Mouse (Mus musculus): ENCODE measurements at regions not wholly inside any gene's neighbourhood (a gene's known extent, or its start where the extent isn't known, plus 50 kb on each side); places are given as distances from the start of the nearest gene placed in this dataset.

GRCm38 (mm10) chr2:12614345-12614744 is 195.1 kb upstream of the Mindy3 start:
- 84% methylated on average over 2 of the region's 2 CpGs for WGBS
- no peak overlapping the region for H3K4me3 ChIP-seq (ENCODE audit: insufficient read depth, low read depth, low read length)
- TF ChIP-seq CTCF (conservative IDR thresholded peaks at IDR 0.05; ENCODE audit: insufficient read depth, insufficient read length, low read depth, low read length) (no peak), POLR2A (IDR thresholded peaks at IDR 0.05; ENCODE audit: low read depth, low read length) (no peak)
- DNase-seq = no peak
- H3K4me1 ChIP-seq (ENCODE audit: control insufficient read depth, insufficient read depth, low read length) = no peaks in the 10 kb centered on the region
- no peaks in the 10 kb centered on the region for H3K36me3 ChIP-seq (ENCODE audit: control insufficient read depth, insufficient read depth, low read length)
- H3K27ac ChIP-seq (ENCODE audit: insufficient read depth, low read depth, low read length) = no peak overlapping the region
- no peaks in the 10 kb centered on the region for H3K27me3 ChIP-seq (replicated peaks; ENCODE audit: control insufficient read depth, insufficient read depth, low read length)

GRCm38 (mm10) chr2:12613858-12614257 is 194.6 kb upstream of the Mindy3 start:
- Histone ChIP-seq H3K4me1 (ENCODE audit: control insufficient read depth, insufficient read depth, low read length) (no peaks in the 10 kb centered on the region), H3K4me3 (ENCODE audit: insufficient read depth, low read depth, low read length) (no peak overlapping the region), H3K27ac (ENCODE audit: insufficient read depth, low read depth, low read length) (no peak overlapping the region), H3K36me3 (ENCODE audit: control insufficient read depth, insufficient read depth, low read length) (no peaks in the 10 kb centered on the region), H3K27me3 (replicated peaks; ENCODE audit: control insufficient read depth, insufficient read depth, low read length) (no peaks in the 10 kb centered on the region)
- TF ChIP-seq CTCF (conservative IDR thresholded peaks at IDR 0.05; ENCODE audit: insufficient read depth, insufficient read length, low read depth, low read length) = no peak
- no peak for TF ChIP-seq POLR2A (IDR thresholded peaks at IDR 0.05; ENCODE audit: low read depth, low read length)
- DNase-seq = no peak
- 64% methylated on average over 2 of the region's 2 CpGs for WGBS

- H3K4me1 ChIP-seq (ENCODE audit: control insufficient read depth, insufficient read depth, low read length) = no peaks in the 10 kb centered on the region
- no peaks in the 10 kb centered on the region for H3K36me3 ChIP-seq (ENCODE audit: control insufficient read depth, insufficient read depth, low read length)
- TF ChIP-seq CTCF (conservative IDR thresholded peaks at IDR 0.05; ENCODE audit: insufficient read depth, insufficient read length, low read depth, low read length) = no peak
- TF ChIP-seq POLR2A (IDR thresholded peaks at IDR 0.05; ENCODE audit: low read depth, low read length) = no peak
- no peak for DNase-seq
- H3K27me3 ChIP-seq (replicated peaks; ENCODE audit: control insufficient read depth, insufficient read depth, low read length) = no peaks in the 10 kb centered on the region; the same call in 1 of the 2 replicates
- no peak overlapping the region for H3K27ac ChIP-seq (ENCODE audit: insufficient read depth, low read depth, low read length)
- WGBS = 32% methylated on average over 2 of the region's 2 CpGs
- H3K4me3 ChIP-seq (ENCODE audit: insufficient read depth, low read depth, low read length) = no peak overlapping the region
Measured at GRCm38 (mm10) chr2:12582566-12582965, 163.3 kb upstream of the Mindy3 start.

DNA sequence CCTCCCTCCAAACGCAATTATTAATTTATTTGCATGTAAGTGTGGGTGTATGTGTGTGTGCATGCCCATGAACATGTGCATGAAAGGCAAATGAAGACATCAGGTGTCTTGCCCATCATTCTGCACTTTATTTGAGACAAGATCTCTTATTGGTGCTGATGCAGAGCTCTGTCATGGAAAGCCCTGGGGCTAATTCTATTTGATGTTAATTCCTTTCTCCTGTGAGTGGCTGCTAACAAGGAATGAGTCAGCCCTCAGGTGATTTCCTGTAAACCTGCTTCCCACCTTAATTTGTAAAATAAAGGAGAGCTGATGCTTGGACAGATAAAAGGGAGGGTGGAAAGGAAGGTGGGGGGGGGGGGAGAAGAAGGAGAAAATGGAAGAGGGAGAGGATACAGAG is 138.5 kb upstream of the Mindy3 start:
- no peak overlapping the region for H3K4me3 ChIP-seq (ENCODE audit: insufficient read depth, low read depth, low read length)
- H3K36me3 ChIP-seq (ENCODE audit: control insufficient read depth, insufficient read depth, low read length) = no peaks in the 10 kb centered on the region
- no peak overlapping the region for H3K27ac ChIP-seq (ENCODE audit: insufficient read depth, low read depth, low read length)
- H3K4me1 ChIP-seq (ENCODE audit: control insufficient read depth, insufficient read depth, low read length) = no peaks in the 10 kb centered on the region
- TF ChIP-seq CTCF (conservative IDR thresholded peaks at IDR 0.05; ENCODE audit: insufficient read depth, insufficient read length, low read depth, low read length) = no peak
- no peak for TF ChIP-seq POLR2A (IDR thresholded peaks at IDR 0.05; ENCODE audit: low read depth, low read length)
- H3K27me3 ChIP-seq (replicated peaks; ENCODE audit: control insufficient read depth, insufficient read depth, low read length) = no peaks in the 10 kb centered on the region
- no peak for DNase-seq
- WGBS = 62% methylated on average over 1 of the region's 1 CpGs

DNA sequence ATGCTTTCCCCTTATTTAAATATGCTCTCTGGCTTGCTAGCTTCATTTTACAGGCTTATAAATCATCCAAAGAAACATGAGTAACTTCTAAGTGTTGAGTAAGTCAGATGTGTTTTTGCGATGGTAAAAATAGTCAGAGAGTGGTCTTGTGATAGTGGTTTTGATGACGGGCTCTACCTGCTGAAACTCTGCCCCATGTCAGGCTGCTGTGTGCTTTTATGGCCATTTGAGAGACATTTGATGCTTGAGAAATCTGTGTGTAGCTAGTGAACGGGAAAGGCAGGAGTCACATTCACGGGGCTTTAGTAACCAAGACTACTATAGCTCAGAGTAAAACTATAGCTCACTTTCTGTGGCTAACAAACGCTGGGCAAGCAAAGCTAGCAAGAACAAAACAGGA is 103.1 kb upstream of the Mindy3 start:
- 33% methylated on average over 5 of the region's 5 CpGs for WGBS

DNA sequence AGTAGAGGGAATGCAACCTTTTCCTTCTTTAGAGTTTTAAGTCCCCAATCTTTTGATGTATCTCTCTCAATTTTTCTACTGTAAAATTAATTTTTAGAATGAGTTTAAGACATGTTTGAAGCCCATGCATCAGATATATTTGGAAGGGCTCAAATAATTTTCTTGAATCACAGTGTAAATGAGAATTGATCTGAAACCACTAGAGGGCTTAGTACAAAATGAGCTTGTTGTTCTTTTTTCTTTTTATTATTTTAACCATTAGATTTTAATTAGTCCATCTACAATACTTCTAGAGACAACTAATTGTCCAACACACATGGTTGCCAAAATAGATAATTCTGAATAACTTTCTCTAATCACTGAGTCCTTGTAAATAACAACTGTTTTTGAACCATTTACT is 102.5 kb upstream of the Mindy3 start:
- no peak overlapping the region for H3K27ac ChIP-seq (ENCODE audit: insufficient read depth, low read depth, low read length)
- H3K4me1 ChIP-seq (ENCODE audit: control insufficient read depth, insufficient read depth, low read length) = no peaks in the 10 kb centered on the region
- no peak for DNase-seq
- no peak for TF ChIP-seq POLR2A (IDR thresholded peaks at IDR 0.05; ENCODE audit: low read depth, low read length)
- no peak for TF ChIP-seq CTCF (conservative IDR thresholded peaks at IDR 0.05; ENCODE audit: insufficient read depth, insufficient read length, low read depth, low read length)
- no peaks in the 10 kb centered on the region for H3K36me3 ChIP-seq (ENCODE audit: control insufficient read depth, insufficient read depth, low read length)
- no peak overlapping the region for H3K4me3 ChIP-seq (ENCODE audit: insufficient read depth, low read depth, low read length)
- no peaks in the 10 kb centered on the region for H3K27me3 ChIP-seq (replicated peaks; ENCODE audit: control insufficient read depth, insufficient read depth, low read length)

More for the DNA sequence above, 103.1 kb upstream of the Mindy3 start:
- no peak for TF ChIP-seq POLR2A (IDR thresholded peaks at IDR 0.05; ENCODE audit: low read depth, low read length)
- no peak for TF ChIP-seq CTCF (conservative IDR thresholded peaks at IDR 0.05; ENCODE audit: insufficient read depth, insufficient read length, low read depth, low read length)
- no peak for DNase-seq
- no peak overlapping the region for H3K4me3 ChIP-seq (ENCODE audit: insufficient read depth, low read depth, low read length)
- H3K27me3 ChIP-seq (replicated peaks; ENCODE audit: control insufficient read depth, insufficient read depth, low read length) = no peaks in the 10 kb centered on the region
- no peaks in the 10 kb centered on the region for H3K36me3 ChIP-seq (ENCODE audit: control insufficient read depth, insufficient read depth, low read length)
- no peak overlapping the region for H3K27ac ChIP-seq (ENCODE audit: insufficient read depth, low read depth, low read length)
- H3K4me1 ChIP-seq (ENCODE audit: control insufficient read depth, insufficient read depth, low read length) = no peaks in the 10 kb centered on the region

GRCm38 (mm10) chr2:12492369-12492768 is 73.1 kb upstream of the Mindy3 start:
- Histone ChIP-seq H3K4me3 (ENCODE audit: insufficient read depth, low read depth, low read length) (no peak overlapping the region), H3K4me1 (ENCODE audit: control insufficient read depth, insufficient read depth, low read length) (no peaks in the 10 kb centered on the region), H3K27ac (ENCODE audit: insufficient read depth, low read depth, low read length) (no peak overlapping the region), H3K27me3 (replicated peaks; ENCODE audit: control insufficient read depth, insufficient read depth, low read length) (no peaks in the 10 kb centered on the region), H3K36me3 (ENCODE audit: control insufficient read depth, insufficient read depth, low read length) (no peaks in the 10 kb centered on the region)
- 75% methylated on average over 3 of the region's 3 CpGs for WGBS
- TF ChIP-seq CTCF (conservative IDR thresholded peaks at IDR 0.05; ENCODE audit: insufficient read depth, insufficient read length, low read depth, low read length) (peak; percentile 45; the same call in 1 of the 2 replicates), POLR2A (IDR thresholded peaks at IDR 0.05; ENCODE audit: low read depth, low read length) (no peak)
- no peak for DNase-seq

Data from kidney, adult 2 months (tissue).